9 mouse cellular contexts compared by ENCODE assay signal in the genomic region with DNA sequence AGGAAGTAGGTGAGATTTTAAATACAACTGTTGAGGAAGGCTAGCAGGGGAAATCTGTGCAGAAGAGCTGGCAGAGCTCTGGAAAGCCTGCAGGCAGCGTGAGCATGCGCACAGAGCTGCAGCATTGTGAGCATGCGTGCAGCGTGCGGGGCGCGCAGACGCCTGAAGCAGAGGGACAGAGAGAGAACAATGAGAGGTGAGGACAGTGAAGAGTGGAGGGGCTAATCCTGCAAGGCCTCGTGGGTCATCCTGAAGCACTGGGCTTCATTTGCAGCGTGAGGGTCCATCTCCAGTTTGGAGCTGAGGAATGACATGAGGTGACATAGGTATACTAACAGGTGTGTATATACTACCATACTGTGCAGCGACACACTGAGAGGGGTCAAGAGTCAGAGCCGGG. TPM values are rescaled to one million over a fixed set of nuclear protein-coding genes. Genes with fewer than 3 reads are reported as not detected.
DNase-seq lines count a peak whose midpoint lies in the region.
"Had no signal": no experiment of that assay in that cellular context is flagged by ENCODE, and none has a peak within 500 bp of the region (broad histone marks: within the 10 kb centered on the region; RNA-seq: fewer than 3 reads in every experiment).

No protein-coding gene starts in this region.

- peak; percentile 3 for DNase-seq in cerebellum, adult 8-10 months
- DNase-seq in cerebellum, postnatal 4 days (ENCODE audit: low spot score in 2 of 2) = no peak
- DNase-seq in ZHBTc4 (ENCODE audit: low read depth, low spot score) = peak; percentile 25
- peak; percentile 78 to 83 for DNase-seq in layer of hippocampus, adult 8-10 months (ENCODE audit: low spot score in 2 of 2)
- DNase-seq in retina, embryonic 14.5 days (ENCODE audit: low spot score) = peak; percentile 50
- DNase-seq in heart, postnatal 10 days = no peak
- DNase-seq in adrenal gland, postnatal 36 days = no peak
- no peak for DNase-seq in spleen, adult 18-20 months
- DNase-seq: liver had no signal

- intact Hi-C loops in heart, postnatal 10 days (cut with DNase I) = no loop called here

RNA-seq across cellular contexts. Expression of gene Arhgef28, which starts 35.0 kb away (rescaled TPM):
- total RNA-seq in layer of hippocampus, adult 8-10 months (2022) = 10 to 100 TPM; 76.5 to 97.9 (median 94.2) TPM
- 1 to 10 TPM; 6.1 to 8.8 TPM for total RNA-seq in heart, postnatal 10 days (2021)
- total RNA-seq in adrenal gland, postnatal 36 days (2021) = 10 to 100 TPM; 13.7 to 19.4 TPM

Comparison
In these comparisons a context has a peak if more than half of its experiments do, and no peak if none do; other contexts are left out.
1. DNase-seq: peak in cerebellum, adult 8-10 months (single experiment), ZHBTc4 (single experiment), layer of hippocampus, adult 8-10 months (2 of 2) and retina, embryonic 14.5 days (single experiment); none in cerebellum, postnatal 4 days (0 of 2), heart, postnatal 10 days (0 of 2), adrenal gland, postnatal 36 days (0 of 2) and spleen, adult 18-20 months (0 of 2).